Mouse (Mus musculus) cerebellum, adult 11 months (tissue): Measurements from ENCODE around the gene Wdfy2.
"Not testable (repeated sequence)": the region's sequence is repeated elsewhere in the genome, so short reads cannot be mapped to it uniquely, and the experiment has no call there.

Source experiments
- DNase-seq: peaks from one replicate; pipeline ENCODE4 v3.0.0; 2022

Gene Wdfy2

GRCm38 (mm10) chr14:62837641-62838252, at the start of gene Wdfy2:
Wdfy2 (plus strand) TSS chr14:62837678.
- no peak for DNase-seq

DNA sequence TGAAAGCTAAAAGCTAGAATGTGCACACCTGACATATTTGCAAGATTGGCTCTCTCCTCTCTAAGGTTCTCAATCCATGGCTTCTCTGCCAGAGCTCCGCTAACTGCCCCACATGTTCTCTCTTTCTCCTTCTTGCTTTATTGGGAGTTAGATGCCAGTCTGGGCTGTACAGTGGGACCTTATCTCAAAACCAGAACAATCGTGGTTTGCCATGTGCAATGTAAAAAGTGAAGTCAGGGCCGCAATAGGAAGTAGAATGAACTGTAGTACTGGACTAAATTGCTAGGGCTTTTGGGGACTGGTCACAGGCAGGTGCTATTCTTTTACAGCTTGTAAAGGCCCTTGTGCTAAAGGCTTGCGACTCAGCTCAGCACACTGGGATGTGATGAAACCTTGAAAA, 48.2 kb upstream of the Wdfy2 start:
- no peak for DNase-seq

DNA sequence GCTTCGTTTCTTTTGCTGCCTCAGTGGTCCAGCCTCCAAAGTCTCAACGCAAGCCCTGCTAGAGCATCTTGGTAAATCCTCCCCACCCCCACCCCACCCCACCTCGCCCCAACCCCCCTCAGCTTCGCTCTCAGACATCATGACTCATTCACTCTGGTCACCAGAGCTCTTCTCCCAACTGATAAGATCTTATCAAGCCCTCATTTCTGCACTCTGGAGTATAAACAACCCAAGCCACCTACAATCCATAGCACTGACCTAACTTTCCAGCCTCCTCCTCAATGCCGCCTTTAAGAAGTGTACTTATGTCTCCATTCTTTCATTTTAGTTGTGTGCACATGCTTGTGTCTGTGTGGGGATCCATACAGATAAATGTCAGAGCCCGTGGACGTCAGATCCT, 41.8 kb upstream of the Wdfy2 start:
- no peak for DNase-seq

- no peak for DNase-seq
Measured at GRCm38 (mm10) chr14:62798608-62799101, 38.8 kb upstream of the Wdfy2 start.

DNA sequence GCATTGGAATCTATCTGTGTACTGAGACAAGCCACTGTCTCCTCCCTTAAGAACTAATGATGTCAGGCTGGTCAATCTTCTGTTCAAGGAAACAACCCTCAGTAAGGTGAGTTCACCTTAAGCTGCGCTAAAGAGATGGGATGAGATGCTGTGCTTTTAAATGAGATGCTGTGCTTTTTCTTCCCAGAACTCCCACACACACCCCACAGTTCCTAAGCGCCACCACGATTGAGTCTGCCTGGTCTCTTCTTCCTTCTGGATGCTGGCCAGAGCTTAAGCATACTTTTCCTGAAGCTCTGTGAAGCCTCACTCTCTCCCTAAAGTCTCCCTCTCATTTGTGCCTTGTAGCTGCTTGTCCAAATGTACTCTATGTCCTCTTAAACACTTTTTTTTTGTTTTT, 36.7 kb upstream of the Wdfy2 start:
- no peak for DNase-seq

DNA sequence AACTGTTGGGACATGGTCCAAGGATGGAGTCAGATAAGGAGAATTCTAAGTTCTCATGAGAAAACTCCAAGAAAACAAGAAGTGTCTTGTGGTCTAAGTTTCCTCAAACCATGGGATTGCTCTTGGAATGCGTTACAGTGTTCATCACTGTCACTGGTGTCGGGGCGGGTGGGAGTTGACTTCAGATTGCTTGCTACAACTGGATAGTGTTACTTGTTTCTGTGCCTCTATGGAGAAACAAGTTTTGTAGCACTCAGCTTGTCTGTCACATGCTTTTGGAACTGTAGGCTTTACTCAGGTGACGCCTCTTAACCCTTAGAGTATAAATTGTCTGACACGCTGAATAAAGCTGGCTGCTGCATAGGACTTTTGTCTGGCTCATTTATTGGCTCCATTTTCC, 34.3 kb upstream of the Wdfy2 start:
- no peak for DNase-seq

DNA sequence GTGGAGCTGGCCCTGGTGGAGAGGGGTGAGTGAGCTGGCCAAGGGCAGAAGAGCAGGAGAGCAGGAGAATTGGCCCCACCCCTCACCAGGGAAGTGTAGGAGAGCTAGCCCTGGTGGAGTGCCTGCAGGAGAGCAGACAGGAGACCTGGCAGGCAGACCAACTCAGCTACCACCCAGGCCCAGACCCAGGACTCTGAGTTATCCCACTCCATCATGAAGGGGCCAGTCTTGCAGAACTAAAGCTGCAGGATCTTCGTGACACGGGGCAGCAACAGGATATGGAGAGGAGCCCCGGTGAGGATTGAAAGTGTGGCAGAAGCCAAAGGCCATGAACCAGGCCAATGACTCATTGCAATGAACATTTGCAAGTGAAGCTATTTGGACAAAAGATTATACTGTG, 30.6 kb upstream of the Wdfy2 start:
- DNase-seq = no peak

GRCm38 (mm10) chr14:62808661-62809523, 28.6 kb upstream of the Wdfy2 start:
- no peak for DNase-seq

- no peak for DNase-seq
Measured at GRCm38 (mm10) chr14:62812765-62813164, 24.7 kb upstream of the Wdfy2 start.

DNA sequence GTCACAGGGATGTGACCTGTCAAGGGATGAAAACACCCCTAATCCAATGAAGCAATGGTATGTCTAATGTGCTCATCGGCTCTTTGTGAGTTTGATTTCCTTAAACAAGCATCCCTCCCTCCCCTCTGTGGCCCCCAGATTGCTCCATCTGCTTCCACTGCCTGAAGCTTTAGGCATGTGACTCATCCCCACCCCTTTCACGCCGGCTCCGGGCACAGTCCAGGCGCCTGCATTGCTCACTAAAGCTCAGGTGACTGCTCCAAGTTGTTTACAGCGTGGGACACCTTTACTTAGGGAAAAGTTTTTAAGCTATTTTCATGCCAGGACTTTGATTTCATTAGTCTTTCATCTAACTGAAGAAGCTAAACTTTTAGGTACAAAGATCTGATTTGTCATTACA, 22.9 kb upstream of the Wdfy2 start:
- DNase-seq = no peak

- DNase-seq = no peak
Measured at GRCm38 (mm10) chr14:62816827-62817226, 20.7 kb upstream of the Wdfy2 start.

- no peak for DNase-seq
Measured at GRCm38 (mm10) chr14:62825575-62826332, 11.7 kb upstream of the Wdfy2 start.

DNA sequence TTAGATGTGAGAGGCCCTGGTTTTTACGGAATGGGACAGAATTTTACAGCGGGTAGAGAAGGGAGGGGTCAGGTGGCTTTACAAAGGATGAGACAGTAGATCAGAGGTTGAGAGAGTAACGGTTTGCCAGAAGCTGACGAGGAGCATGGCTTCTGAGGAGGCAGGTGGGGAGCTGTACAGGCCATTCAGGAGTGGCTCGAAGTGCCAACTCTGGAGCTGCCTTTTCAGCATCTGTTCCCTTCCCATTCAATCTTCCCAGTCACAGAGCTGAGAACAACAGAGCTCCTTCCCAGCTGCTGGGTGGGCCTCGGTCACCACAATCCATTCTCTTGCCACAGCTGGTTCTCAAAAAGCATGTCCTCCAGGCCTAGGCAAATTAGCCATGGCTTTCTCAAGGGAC, 8.2 kb upstream of the Wdfy2 start:
- no peak for DNase-seq

DNA sequence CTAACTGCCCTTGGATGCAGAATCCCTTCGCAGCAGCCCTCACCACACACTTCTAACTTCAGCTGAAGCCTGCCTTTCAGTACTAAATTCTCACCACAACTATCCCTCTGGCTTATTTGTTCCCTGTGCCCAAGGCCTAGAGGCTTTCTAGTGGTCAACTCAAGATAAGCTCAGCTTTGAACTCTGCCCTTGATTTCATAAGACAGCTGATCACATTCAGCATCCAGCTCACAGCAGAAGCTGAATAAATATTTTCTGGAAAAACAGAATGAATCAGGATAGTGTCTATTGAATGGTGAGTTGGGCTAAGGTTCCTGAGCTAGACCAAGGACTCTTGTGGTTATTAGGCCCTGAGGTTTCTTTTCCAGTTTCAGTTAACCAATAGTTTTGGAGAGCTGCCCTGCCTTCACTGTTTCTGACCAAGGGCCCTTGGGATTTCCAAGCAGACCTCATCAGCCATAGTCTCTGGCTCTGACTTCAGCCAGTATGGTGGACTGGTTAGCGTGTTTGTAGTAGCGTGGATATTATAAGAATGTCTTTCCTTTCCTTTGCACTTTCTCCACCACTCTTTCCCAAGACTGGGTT, 5.7 kb upstream of the Wdfy2 start:
- DNase-seq = no peak

DNA sequence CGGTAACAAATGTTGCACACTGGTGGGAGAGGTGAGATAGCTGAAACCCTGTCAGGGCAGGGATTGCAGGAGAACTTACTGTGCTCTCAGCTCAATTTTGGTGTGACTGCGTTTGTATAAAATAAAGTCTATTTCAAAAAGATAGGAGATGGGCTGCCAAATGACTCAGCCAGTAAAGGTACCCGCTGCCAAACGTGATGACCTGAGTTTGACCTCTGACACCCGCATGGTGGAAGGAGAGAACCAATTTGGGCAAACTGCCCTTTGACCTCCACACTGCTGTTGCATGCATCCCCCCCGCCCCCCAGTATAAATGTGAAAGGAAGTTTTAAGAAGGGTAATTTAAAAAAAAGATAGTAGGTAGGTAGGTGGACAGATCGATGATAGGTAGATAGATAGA, 4.4 kb upstream of the Wdfy2 start:
- no peak for DNase-seq

DNA sequence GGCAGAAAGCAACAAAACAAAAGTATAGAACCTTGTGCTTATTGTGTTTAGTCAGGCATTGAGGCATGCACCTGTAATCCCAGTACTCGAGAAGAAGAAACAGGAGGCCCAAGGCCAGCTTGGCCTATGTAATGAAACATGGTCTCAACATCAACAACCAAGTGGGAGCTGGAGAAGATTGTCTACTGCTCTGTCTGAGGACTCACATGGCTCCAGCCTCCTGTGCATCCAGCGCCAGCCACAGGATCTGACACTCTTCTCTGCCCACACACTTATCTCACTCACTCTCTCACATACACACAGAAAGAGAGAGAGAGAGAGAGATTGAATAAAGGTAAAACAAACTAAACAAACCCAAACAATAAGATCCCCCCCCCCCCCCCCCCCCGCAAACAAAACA, 3.9 kb upstream of the Wdfy2 start:
- no peak for DNase-seq

DNA sequence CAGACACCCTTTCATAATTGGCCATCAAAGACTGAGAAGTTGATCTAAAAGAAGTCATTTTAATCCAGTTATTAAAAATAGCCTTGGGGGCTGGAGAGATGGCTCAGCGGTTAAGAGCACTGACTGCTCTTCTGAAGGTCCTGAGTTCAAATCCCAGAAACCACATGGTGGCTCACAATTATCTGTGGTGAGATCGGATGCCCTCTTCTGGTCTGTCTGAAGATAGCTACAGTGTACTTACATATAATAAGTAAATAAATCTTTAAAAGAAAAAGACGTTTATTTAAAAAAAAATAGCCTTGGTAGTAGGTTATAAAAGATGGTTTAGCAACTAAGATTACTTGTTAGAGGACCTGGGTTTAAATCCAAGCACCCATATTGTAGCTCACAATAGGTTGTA, 1.7 kb upstream of the Wdfy2 start:
- DNase-seq = not testable (repeated sequence)

DNA sequence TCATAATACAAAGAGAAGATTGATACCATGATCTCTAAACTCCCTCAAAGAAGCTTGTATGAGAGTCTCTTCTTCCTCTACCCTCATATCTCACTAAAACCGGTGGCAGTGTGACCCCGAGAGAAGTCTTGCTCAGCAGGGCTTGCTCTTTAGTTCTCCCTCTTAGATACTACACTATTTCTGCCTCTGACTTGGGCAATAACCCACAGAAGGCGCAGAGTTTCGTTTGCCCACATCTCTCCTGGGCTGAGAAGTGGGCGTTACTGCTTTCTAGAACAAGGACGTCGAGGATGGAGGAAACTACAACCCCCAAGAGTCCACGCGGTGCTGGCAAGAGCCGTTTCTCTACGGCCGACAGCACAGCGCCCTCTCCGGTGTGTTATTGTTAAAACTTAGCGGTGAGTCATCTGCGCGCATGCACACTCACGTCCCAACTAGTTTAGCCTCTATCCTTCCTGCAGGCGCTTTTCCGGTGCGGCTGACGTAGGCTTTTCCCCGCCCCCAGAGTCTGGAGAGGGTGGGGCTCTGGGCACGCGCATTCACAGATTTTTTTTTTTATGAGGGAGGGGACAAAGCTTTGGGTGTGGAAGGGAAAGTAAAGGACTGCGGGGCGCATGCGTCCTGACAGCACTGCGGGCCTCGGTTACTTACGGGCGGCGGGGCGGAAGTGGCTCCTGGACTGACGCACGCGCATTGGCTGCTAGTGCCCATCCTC, 395 bp upstream of the Wdfy2 start:
- DNase-seq = peak; percentile 98

- no peak for DNase-seq
Measured at GRCm38 (mm10) chr14:62838336-62838735, 858 bp downstream of the Wdfy2 start.

DNA sequence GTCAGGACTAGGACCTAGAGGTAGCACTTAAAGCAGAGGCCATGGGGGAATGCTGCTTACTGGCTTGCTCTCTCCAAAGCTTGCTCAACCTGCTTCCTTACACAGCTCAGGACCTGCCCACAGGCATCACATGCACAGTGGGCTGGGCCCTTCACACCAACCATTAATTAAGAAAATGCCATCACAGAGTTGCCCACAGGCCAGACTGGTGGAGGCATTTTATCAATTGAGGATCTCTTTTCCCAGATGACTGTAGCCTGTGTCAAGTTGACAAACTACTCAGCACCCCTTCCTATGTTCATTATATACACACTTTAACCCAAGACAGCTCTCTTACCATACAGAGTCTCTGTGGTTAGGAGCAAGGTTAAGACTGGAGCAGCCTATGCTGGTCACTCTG, 4.2 kb downstream of the Wdfy2 start:
- DNase-seq = no peak

GRCm38 (mm10) chr14:62842495-62842894, 5.0 kb downstream of the Wdfy2 start:
- no peak for DNase-seq

GRCm38 (mm10) chr14:62842976-62843375, 5.5 kb downstream of the Wdfy2 start:
- no peak for DNase-seq

DNA sequence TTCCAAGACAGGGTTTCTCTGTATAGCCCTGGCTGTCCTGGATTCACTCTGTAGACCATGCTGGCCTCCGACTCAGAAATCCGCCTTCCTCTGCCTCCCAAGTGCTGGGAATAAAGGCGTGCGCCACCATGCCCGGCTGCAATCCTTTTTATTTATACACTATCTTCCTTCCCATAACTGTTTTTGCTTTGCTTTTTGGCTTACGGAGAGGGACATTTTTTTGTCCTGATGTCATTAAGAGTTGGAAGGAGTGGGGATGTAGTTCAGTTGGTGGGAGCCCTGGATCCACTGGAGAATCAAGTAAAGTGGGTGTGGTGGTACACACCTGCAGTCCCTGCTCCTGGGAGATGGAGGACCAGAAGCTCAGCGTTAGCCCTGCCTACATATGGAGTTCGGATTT, 6.7 kb downstream of the Wdfy2 start:
- DNase-seq = no peak
